Mouse (Mus musculus) megakaryocyte-erythroid progenitor cell, adult 5 weeks (primary cell): ENCODE results near the gene Arpc1a. TPM values are rescaled to one million over a fixed set of nuclear protein-coding genes. Genes with fewer than 3 reads are reported as not detected.

ENCODE experiments used
- polyA plus RNA-seq: library from polyadenylated mRNA; stranded (reverse); fragments of >175 nt; gene quantifications from 2 replicates; pipeline ENCODE4 v1.2.3, GENCODE M21; 2012

The Arpc1a gene
- polyA plus RNA-seq, result 37.1 and 39.7 TPM in 2 replicates

DNA sequence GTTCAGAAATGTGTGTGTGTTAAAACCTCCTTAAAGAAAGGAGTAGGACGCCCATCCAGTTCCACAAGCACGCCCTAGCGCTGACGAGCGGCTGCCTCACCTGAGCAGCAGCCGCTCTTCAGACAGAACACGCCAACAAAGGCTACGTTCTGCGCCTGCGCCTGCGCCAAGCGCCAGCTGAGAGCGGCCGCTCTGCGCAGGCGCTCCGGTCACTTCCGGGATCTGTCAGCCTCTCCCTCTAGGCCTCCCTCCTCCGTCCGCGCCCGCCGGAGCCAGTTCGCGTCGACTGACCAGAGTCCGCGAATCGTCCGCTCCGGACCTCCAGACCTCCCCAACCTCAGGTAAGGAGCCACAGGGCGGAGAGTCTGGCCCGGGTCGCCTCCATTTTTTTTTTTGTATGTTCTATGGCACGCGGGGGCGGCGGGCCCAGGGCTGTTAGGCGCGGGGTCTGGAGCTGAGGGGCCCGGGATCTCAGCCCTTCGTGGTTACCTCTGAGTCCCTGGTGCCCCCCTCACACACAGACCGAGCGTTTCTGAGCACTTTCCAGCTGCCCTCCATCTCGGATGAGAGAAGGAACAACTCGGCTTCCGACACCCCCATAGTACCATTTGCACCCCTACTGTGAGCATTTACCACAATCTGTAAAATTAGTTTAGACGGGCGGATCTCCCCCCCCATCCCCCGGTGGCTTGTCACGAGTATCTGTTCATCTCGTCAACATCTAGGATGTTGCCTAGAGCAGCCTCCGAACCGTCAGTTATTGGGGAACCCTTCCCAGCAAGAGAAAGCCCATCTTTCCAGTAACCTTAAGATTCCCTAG lies at the start of gene Arpc1a, which contains the start of gene Kpna7:
Gene Arpc1a (plus strand): TSS at position 199 of the 820 bp plus-strand sequence.
Gene Kpna7 (minus strand): TSS at position 399 of the 820 bp plus-strand sequence.

DNA sequence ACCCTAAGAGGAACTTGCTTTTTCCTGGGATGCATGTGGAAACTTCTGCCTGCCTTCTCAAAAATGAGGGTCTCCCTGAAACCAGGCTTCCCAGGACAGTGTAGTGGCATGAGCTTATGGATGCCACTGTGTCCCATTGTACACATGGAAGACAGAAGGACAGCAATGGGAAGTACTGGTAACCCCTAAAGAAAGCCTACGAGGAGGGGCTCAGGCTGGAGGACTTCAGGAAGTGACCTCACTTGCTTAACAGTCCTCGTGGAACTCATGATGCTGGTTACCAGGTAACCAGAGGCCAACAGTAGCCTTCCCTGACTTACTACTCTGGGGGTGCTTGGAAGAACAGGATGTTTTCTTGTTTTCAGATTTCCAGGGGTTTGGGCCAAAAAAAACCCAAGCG lies 40.9 kb upstream of the Arpc1a start, which contains the start of gene 1700018F24Rik:
Gene 1700018F24Rik (plus strand): TSS at position 301 of the 400 bp plus-strand sequence.

DNA sequence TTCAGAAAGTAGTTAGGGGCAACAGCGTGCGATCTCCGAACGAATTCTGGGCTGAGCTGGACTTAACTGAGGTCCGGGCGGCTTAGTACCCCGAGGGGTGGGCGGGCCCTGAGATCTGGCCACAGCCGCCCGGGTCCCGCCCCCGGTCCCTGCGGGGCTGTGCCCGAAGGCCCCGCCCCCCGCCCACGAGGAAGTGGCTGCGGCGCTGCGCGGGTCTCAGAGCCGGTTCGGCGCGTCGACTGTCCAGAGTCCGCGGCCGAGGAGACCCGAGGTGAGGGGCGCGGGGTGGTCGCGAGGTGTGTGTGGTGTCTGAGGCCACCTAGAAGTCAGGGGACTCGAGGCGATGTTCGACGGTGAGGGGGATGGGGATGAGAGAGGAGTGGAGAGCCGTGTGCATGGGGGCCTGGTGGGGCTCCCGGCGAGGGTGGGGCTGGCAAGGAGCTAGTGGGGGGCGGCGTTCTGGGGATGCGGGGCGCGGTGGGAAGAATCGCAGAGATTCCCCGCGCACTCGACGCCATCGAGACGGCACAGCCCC lies 30.5 kb downstream of the Arpc1a start, which contains the start of gene Arpc1b:
Gene Arpc1b (plus strand): TSS at position 145 of the 535 bp plus-strand sequence.

DNA sequence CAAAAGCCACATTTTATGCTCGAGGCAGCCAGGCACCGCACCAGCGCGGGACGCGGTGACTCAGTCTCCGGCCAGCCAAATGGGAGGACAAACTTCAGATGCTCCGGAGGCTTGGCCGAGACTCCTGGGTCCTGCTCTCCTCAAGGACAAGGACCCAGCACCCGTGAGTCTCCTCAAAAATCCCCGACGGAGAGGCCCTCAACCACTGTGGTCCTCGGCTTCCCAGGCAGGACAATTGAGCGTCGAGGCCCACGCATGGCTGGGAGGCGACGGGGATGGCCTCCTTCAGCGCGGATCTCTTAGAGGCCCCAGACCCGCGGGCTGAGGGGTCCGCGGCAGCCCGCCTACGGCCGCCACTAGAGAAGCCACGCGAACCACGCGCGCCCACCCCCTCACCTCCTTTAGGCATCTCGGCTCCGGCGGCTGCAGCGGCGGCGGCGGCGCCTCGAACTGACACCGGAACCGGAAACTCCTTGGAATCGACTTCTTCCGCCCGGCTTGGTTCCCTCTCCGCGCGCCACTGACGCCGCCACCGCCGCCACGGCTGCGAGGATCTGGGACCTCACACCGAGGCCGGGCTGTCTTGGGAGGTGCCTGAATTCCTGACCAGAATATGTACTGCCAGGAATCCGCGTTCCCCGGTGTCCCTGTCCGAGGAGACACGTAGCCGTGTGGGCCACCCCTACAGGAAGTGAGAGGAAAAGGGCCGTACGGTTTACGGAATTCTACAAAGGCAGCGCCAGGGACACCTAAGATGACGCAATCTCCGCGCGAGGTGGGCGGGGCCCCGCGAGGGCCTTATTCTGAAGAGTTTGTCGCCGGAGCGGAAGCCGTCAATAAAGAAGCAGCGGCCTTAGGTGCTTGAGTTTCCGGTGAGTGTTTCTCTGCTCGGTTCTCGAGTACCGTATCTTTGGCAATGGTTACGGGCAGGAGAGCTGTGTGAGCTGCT lies 56.2 kb downstream of the Arpc1a start, which contains the start of the genes Pdap1 and Bud31:
Gene Pdap1 (minus strand): TSS at position 668 of the 949 bp plus-strand sequence.
Gene Bud31 (plus strand): TSS at position 792 of the 949 bp plus-strand sequence.

Other genes starting within 250 kb of the Arpc1a start
- gene Smurf1, start 118.0 kb upstream of the Arpc1a start, polyA plus RNA-seq, result 6.7 and 9.3 TPM in 2 replicates
- gene Gm4871, start 51.1 kb upstream of the Arpc1a start, polyA plus RNA-seq, result not detected in 2 replicates
- gene 1700018F24Rik, start 40.8 kb upstream of the Arpc1a start, polyA plus RNA-seq, result not detected in 2 replicates
- not detected in 2 replicates for gene Kpna7, start 200 bp downstream of the Arpc1a start, polyA plus RNA-seq
- 2,557 and 3,038 TPM in 2 replicates for gene Arpc1b, start 30.4 kb downstream of the Arpc1a start, polyA plus RNA-seq
- gene Pdap1, start 56.4 kb downstream of the Arpc1a start, polyA plus RNA-seq, result 113 and 155 TPM in 2 replicates
- 23.5 and 38.4 TPM in 2 replicates for gene Bud31, start 56.5 kb downstream of the Arpc1a start, polyA plus RNA-seq
- gene Ptcd1, start 83.3 kb downstream of the Arpc1a start, polyA plus RNA-seq, result 15.8 and 18.1 TPM in 2 replicates
- gene Cpsf4, start 83.4 kb downstream of the Arpc1a start, polyA plus RNA-seq, result 64.3 and 76.5 TPM in 2 replicates
- gene Atp5j2, start 108.2 kb downstream of the Arpc1a start, polyA plus RNA-seq, result 55.8 and 60.0 TPM in 2 replicates
- gene Zkscan14, start 118.0 kb downstream of the Arpc1a start, polyA plus RNA-seq, result 6.9 and 11.0 TPM in 2 replicates
- 1.7 and 2.9 TPM in 2 replicates for gene Zkscan5, start 120.7 kb downstream of the Arpc1a start, polyA plus RNA-seq
- gene Zfp655, start 147.9 kb downstream of the Arpc1a start, polyA plus RNA-seq, result 23.2 and 30.7 TPM in 2 replicates
- 34.9 and 49.4 TPM in 2 replicates for gene Zscan25, start 196.7 kb downstream of the Arpc1a start, polyA plus RNA-seq